Mouse (Mus musculus) midbrain, embryonic 16.5 days (tissue): ENCODE data around the gene Fhl4. TPM values are rescaled to one million over a fixed set of nuclear protein-coding genes. Genes with fewer than 3 reads are reported as not detected.

Experiments
- ATAC-seq: fragments of 200-750 bp; cut with Nextera tagmentation; 2 replicates; pipeline ENCODE4 v1.8.0; 2017; ENCODE audit warnings: moderate TSS enrichment
- H3K27ac ChIP-seq: fragments of 300-500 bp; sonication (generic); 2 replicates; pipeline ENCODE4 v1.5.1; 2014; ENCODE audit warnings: mild to moderate bottlenecking, low read length, mixed read lengths
- H3K27me3 ChIP-seq: fragments of 300-500 bp; sonication (generic); 2 replicates; pipeline ENCODE4 v1.6.1; 2014; ENCODE audit warnings: low read depth, low read length, mixed read lengths; ENCODE audit not compliant: control insufficient read depth, insufficient read depth
- H3K36me3 ChIP-seq: fragments of 300-500 bp; sonication (generic); 2 replicates; pipeline ENCODE4 v1.6.1; 2014; ENCODE audit warnings: mild to moderate bottlenecking, low read length, moderate library complexity, mixed read lengths; ENCODE audit not compliant: control insufficient read depth, insufficient read depth
- H3K4me1 ChIP-seq: fragments of 300-500 bp; sonication (generic); 2 replicates; pipeline ENCODE4 v1.6.1; 2014; ENCODE audit warnings: mild to moderate bottlenecking, low read length, mixed read lengths; ENCODE audit not compliant: control insufficient read depth, insufficient read depth
- H3K4me2 ChIP-seq: fragments of 300-500 bp; sonication (generic); 2 replicates; pipeline ENCODE4 v1.6.1; 2014; ENCODE audit warnings: mild to moderate bottlenecking, low read length, mixed read lengths
- H3K4me3 ChIP-seq: fragments of 300-500 bp; sonication (generic); 2 replicates; pipeline ENCODE4 v1.5.1; 2014; ENCODE audit warnings: low read depth, mild to moderate bottlenecking, low read length, moderate library complexity, mixed read lengths
- H3K9ac ChIP-seq: fragments of 300-500 bp; sonication (generic); 2 replicates; pipeline ENCODE4 v1.6.1; 2014; ENCODE audit warnings: low read depth, low read length, mixed read lengths
- H3K9me3 ChIP-seq: fragments of 300-500 bp; sonication (generic); replicated peaks from 2 replicates; pipeline ENCODE4 v1.6.1; 2014; ENCODE audit warnings: mild to moderate bottlenecking, low read length, mixed read lengths; ENCODE audit not compliant: control insufficient read depth, poor library complexity, severe bottlenecking
- WGBS: fragments of 180-500 bp; shearing (Covaris S2); extraction: QIAGEN DNeasy Blood & Tissue Kit; methylation state at CpG from one replicate; pipeline ENCODE4 v1.1.7; 2014; 5-methylcytosine and 5-hydroxymethylcytosine counted together
- polyA plus RNA-seq: library from polyadenylated mRNA; unstranded; fragments of >200 nt; fragmentation: Nextera tagmentation; extraction: Ambion mirVana; gene quantifications from 2 replicates; pipeline ENCODE4 v1.2.1, GENCODE M21; 2015

Fhl4 gene
- polyA plus RNA-seq = 2.4 and 2.6 TPM in 2 replicates

DNA sequence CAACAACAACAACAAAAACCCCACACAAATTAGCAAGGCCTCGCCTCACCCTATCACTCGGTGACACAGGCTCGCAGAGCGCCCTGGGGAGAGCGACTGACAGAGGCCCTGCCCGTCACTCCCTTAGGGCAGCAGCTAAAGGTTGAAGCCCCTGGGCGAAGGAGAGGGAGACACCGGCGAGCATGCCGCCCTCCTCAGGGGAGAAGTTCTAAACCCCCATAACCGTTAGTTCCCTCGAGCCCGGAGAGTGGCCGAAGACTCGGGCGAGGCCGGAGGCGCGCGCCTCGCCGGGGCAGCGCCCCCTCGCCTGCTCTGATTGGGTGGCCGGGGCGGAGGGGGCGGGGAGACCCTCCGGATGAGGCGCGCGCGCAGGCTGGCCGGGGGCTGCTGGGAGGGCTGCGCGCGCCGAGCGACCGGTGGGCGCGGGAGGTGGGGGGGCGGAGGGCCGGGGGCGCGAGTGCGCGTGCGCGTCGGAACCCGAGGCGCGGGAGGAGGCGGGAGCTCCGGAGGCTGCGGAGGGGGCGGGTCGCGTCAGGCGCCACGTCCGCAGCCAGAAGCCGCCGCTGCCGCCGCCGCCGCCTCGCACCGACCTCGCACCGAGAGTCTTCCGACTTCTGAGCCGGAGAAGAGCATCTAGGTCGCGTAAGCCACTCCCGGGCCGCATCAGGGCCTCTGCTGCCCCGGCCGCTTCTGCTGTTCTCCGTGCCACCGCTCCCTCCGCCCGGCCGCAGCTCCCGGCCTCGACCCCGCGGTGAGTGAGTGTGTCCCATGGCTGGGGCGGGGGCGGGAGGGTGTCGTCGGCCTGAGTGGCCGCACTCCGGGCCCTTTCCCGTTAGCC, at the start of gene Fhl4, which contains the start of gene Tmem263:
TSS of gene Fhl4 (minus strand) at position 249 of the 838 bp plus-strand sequence.
TSS of gene Tmem263 (plus strand) at position 381 of the 838 bp plus-strand sequence.
- no peaks in the 10 kb centered on the region for H3K36me3 ChIP-seq
- peak within 1 kb of the TSS; percentile 96 for H3K4me2 ChIP-seq
- H3K9me3 ChIP-seq = no peaks in the 10 kb centered on the region
- H3K27me3 ChIP-seq = no peaks in the 10 kb centered on the region
- H3K4me3 ChIP-seq = peak within 1 kb of the TSS; percentile 100
- peaks cover 19% of the 10 kb centered on the region for H3K4me1 ChIP-seq
- H3K27ac ChIP-seq = peak within 1 kb of the TSS; percentile 92
- peak within 1 kb of the TSS; percentile 93 for H3K9ac ChIP-seq
- under 1% methylated on average over 55 of the region's 96 CpGs for WGBS
- ATAC-seq = peak; percentile 96

DNA sequence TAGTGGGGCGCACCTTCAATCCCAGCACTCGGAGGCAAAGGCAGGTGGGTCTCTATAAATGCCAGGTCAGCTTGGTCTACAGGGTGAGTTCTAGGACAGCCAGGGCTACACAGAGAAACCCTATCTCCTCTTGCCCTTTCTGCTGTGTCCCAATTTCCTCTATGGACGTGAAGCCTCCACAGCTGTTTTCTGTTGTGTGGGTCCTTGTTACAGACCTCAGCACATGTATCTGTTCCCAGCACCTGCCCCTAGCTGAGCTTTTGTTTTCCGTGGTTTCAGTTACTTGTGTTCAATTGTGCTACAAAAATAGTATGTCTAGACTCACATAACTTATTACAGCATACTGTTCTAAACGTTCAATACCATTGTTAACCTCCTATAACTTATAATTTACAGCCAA, 46.9 kb upstream of the Fhl4 start:
- 92% methylated on average over 5 of the region's 5 CpGs for WGBS
- H3K27me3 ChIP-seq = no peaks in the 10 kb centered on the region
- H3K36me3 ChIP-seq = peaks cover 9% of the 10 kb centered on the region
- no peaks in the 10 kb centered on the region for H3K4me1 ChIP-seq
- no peak overlapping the region for H3K27ac ChIP-seq
- no peak overlapping the region for H3K4me3 ChIP-seq
- no peak overlapping the region for H3K9ac ChIP-seq
- ATAC-seq = no peak
- H3K9me3 ChIP-seq = no peaks in the 10 kb centered on the region
- H3K4me2 ChIP-seq = no peak overlapping the region

DNA sequence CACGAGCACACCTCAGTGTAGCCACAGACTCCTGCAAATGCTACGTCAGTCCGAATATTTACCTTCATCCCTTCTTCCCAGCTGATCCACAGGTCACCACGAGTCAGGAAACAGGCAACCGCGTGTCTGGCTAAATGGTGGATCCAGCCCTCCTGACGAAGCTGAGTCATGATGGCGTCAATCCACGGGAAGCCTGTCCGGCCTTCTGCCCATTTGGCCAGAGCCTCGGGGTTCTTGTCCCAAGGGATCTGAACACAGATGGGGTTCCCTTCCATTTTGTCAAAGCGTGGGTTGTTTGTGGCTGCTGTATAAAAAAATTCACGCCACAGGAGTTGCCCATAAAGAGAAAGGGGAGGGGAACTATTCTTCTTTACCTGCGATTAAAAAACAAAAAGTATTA, 44.0 kb upstream of the Fhl4 start:
- WGBS = 89% methylated on average over 14 of the region's 14 CpGs
- Histone ChIP-seq H3K27ac (no peak overlapping the region), H3K4me3 (no peak overlapping the region), H3K4me1 (no peaks in the 10 kb centered on the region), H3K27me3 (no peaks in the 10 kb centered on the region), H3K36me3 (peaks cover 15% of the 10 kb centered on the region), H3K4me2 (no peak overlapping the region), H3K9me3 (no peaks in the 10 kb centered on the region), H3K9ac (no peak overlapping the region)
- no peak for ATAC-seq

DNA sequence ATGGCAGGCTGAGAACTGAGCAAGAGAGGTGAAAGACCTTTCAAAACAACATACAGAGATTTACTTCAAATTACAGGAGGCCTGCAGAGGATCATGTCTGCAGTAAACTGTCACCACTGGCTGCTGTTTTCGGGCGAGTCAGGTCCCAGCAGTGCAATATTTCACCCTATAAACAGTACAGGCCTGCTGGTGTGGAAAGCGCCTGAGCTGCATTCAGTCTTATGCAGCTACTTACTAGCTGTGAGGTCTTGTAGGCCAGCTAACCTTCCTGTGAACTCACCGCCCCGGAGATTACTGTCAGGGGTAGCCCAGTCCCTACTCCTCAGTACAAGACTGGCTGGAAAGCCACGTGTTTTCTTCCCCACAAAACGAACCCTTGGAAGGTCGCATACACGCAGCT, 39.2 kb upstream of the Fhl4 start:
- Histone ChIP-seq H3K27ac (no peak overlapping the region), H3K4me2 (no peak overlapping the region), H3K27me3 (no peaks in the 10 kb centered on the region), H3K9me3 (no peaks in the 10 kb centered on the region), H3K4me3 (no peak overlapping the region), H3K9ac (no peak overlapping the region), H3K36me3 (peaks cover 16% of the 10 kb centered on the region), H3K4me1 (no peaks in the 10 kb centered on the region)
- WGBS = 91% methylated on average over 9 of the region's 9 CpGs
- ATAC-seq = no peak

DNA sequence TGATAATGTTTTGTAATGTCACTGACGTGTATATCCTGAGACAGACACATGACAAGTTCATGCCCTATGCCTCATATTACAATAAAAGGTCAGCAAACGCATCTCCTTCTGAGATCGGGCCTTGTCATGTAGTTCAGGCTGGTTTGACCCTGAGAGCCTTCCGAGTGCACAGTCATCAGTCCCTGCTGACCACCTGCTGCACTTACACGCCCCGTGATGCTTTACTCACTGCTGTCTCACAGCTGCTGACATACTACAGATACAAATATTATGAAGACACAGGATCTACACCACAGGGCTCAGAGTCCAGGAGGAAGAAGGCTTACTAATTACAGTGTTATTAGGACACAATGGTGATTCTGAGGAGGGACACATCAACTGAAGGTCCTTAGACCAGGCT, 34.3 kb upstream of the Fhl4 start:
- WGBS = 90% methylated on average over 6 of the region's 6 CpGs
- no peak for ATAC-seq

DNA sequence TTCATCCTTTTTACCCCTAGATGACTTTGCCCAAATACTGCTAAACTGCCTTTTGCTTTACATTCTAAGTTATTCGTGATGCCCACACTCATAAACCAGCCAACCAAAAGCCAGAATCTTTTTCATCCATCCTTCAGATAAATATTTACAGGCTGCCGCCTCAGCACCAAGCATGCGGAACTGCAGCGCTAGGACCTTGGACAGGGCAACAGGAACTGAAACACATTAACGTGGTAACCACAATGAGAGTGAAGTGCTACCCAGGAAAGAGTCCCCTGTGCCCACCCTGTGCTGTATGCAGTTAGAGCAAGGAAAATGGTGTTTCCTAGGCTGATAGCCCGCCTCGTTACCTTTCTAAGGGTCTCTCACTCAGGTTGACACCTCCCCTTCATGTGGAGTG, 26.2 kb upstream of the Fhl4 start:
- 24% methylated on average over 7 of the region's 7 CpGs for WGBS
- H3K9ac ChIP-seq = peak overlapping the region; percentile 46

More for the DNA sequence above, 34.3 kb upstream of the Fhl4 start:
- H3K4me3 ChIP-seq = no peak overlapping the region
- no peak overlapping the region for H3K9ac ChIP-seq
- H3K36me3 ChIP-seq = peaks cover 11% of the 10 kb centered on the region
- H3K4me1 ChIP-seq = no peaks in the 10 kb centered on the region
- H3K27ac ChIP-seq = no peak overlapping the region
- H3K9me3 ChIP-seq = no peaks in the 10 kb centered on the region
- H3K27me3 ChIP-seq = no peaks in the 10 kb centered on the region
- no peak overlapping the region for H3K4me2 ChIP-seq

DNA sequence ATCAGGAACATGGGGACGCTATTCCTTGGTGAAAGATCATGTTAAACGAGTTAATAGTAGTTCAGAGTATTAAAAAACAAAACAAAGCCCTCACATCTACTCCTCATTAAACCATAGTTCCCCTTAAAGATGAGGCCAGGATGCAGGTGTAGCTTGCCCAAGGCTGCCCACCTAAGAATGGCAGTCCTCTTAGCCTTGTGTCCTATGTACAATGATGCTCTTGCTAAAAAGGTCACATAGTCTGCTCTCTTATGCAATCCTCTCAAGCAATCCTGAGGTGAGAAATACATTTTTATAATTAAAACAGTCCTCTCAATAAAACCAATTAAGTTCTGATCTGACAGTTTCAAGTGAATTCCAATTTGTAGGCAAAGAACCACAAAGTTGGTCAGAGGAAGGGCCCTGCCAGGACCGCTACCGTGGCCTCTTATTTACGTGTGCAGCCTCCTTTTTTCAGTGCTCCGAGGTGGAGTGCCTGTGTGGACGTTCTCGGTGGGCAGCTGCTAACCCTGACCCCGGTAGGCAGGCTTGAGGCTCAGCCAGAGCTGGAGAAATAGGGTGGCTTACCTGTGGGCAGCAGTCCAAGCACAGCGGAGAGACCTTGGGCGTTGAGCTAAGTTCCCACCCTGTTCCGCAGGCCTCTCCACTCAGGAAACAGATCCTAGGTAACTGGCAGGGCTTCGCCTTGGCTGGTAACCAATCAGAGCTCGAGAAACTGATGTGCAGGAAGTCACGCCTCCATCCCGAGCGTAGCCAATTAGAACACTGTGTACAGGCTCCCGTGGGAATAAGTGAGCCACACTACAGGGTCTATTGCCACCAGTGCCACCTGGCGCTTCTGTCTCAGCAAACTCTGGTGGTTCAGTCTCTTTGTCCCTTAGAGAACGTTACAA, 25.3 kb upstream of the Fhl4 start, which contains the start of gene Mterf2:
TSS of gene Mterf2 (minus strand) at position 633 of the 893 bp plus-strand sequence.
- Histone ChIP-seq H3K4me2 (peak within 1 kb of the TSS; percentile 87), H3K27me3 (no peaks in the 10 kb centered on the region), H3K27ac (peak within 1 kb of the TSS; percentile 53), H3K9ac (peak within 1 kb of the TSS; percentile 67), H3K36me3 (peaks cover 8% of the 10 kb centered on the region; the same call in 1 of the 2 replicates), H3K9me3 (no peaks in the 10 kb centered on the region), H3K4me3 (peak within 1 kb of the TSS; percentile 63), H3K4me1 (peaks cover 22% of the 10 kb centered on the region)
- WGBS = 7% methylated on average over 20 of the region's 20 CpGs
- ATAC-seq = peak; percentile 99

More for the DNA sequence above, 26.2 kb upstream of the Fhl4 start:
- ATAC-seq = peak; percentile 33; the same call in 1 of the 2 replicates
- H3K4me3 ChIP-seq = peak overlapping the region; percentile 63
- H3K4me1 ChIP-seq = peaks cover 22% of the 10 kb centered on the region
- peaks cover 11% of the 10 kb centered on the region; the same call in 1 of the 2 replicates for H3K36me3 ChIP-seq
- peak overlapping the region; percentile 34 for H3K27ac ChIP-seq
- H3K27me3 ChIP-seq = no peaks in the 10 kb centered on the region
- peak overlapping the region; percentile 87 for H3K4me2 ChIP-seq
- H3K9me3 ChIP-seq = no peaks in the 10 kb centered on the region

DNA sequence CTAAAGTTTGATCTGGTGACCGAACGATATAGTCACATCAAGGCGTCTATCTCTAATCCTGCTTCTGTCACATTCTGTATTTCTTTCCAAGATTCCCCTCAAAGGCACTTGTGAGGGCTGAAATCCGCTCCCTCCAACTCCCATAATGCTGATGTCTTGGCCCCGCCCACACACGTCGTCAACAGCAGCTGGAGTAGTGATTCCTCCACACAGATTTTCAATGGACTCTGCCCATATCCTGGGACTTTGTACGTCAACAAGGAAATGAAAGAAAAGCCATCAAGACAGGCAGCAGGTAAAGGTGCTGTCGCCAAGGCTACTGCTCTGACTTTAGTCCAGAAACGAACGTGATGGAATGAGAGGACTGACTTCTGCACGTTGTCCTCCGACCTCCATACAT, 22.9 kb upstream of the Fhl4 start:
- Histone ChIP-seq H3K9me3 (no peaks in the 10 kb centered on the region), H3K4me3 (no peak overlapping the region), H3K9ac (no peak overlapping the region), H3K27me3 (no peaks in the 10 kb centered on the region), H3K36me3 (peaks cover 15% of the 10 kb centered on the region), H3K27ac (no peak overlapping the region), H3K4me1 (peaks cover 22% of the 10 kb centered on the region), H3K4me2 (no peak overlapping the region)
- ATAC-seq = no peak
- 89% methylated on average over 13 of the region's 13 CpGs for WGBS
